Mouse (Mus musculus): ENCODE results near the gene Dlk2. TPM values are rescaled to one million over a fixed set of nuclear protein-coding genes. Genes with fewer than 3 reads are reported as not detected.

Gene Dlk2
- total RNA-seq, 2 experiments from 2014 or later: 0.78 to 1.3 TPM

DNA sequence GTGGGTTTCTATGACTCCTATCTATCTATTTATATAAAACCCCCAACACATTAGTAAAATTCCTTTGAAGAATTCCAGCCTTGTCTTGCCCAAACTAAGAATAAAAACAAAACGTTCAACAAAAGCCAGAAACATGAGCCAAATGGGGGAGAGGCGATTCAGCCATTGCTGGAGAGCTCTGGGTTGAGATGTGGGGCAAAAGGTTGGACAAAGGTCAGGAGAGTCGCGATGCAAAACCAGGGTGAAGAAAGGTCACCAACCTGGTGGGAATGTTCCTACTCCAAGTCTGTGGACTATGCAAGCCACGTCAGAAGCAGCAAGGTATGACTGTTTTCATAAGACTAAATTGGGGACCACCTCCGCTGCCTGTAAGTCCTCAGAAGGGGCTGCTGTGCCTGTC lies 23.3 kb downstream of the Dlk2 start:
- DNase-seq: no peak

- DNase-seq: no peak
Observed at GRCm38 (mm10) chr17:46322046-46322823, 25.0 kb downstream of the Dlk2 start.

DNA sequence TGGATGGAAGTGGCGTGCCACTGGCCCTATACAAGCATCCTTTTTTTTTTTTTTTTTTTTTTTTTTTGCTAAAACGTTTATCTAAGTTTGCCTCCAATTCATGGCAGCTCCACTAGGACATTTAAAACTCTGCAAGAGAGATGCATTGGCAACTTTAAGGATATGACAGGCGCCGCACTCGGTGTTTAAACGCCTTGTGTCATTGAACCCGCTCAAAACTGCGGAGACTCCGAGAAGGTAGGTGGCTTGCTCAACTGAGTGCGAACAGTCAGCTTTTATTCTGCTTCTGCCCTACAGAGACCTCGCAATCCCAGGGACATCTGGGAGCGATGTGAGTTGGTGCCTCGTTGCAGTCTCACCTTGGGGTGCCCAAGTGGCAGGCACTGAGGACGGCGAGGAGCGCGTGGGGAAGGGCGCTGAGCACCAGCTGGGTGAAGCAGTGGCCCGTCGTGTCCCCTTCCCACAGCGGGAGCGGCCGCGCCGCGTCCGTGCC lies 30.2 kb downstream of the Dlk2 start:
- DNase-seq: no peak

GRCm38 (mm10) chr17:46327906-46328534 lies 30.8 kb downstream of the Dlk2 start, which contains the start of gene Abcc10:
TSS of gene Abcc10 (minus strand) at chr17:46328352.
- peak; percentile 98 for DNase-seq

GRCm38 (mm10) chr17:46328723-46329122 lies 31.5 kb downstream of the Dlk2 start:
- DNase-seq: no peak

DNA sequence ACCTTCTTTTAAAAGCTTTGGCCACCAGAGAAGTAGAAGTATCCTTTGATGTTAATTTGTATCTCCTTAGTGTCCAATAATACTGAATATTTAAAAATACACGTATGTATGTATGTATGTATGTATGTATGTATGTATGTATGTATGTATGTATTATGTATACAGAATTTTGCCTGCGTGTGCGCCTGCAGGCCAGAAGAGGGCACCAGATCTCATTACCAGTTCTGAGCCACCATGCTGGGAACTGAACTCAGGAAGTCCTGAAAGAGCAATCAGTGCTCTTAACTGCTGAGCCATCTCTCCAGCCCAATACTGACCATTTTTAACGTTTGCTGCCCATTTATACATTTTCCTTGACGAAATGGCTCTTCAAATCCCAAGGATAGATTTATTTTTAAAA lies 39.3 kb downstream of the Dlk2 start:
- no peak for DNase-seq

- DNase-seq: no peak
Observed at GRCm38 (mm10) chr17:46341208-46341607, 44.0 kb downstream of the Dlk2 start.

GRCm38 (mm10) chr17:46351026-46351700 lies 53.9 kb downstream of the Dlk2 start:
- no peak for DNase-seq

Other genes starting within 250 kb of the Dlk2 start
- gene Mrps18a, start 186.4 kb upstream of the Dlk2 start, total RNA-seq (2021): 100 to 1,000 TPM in 1 of 2 experiments, 10 to 100 TPM in 1; 100.0 to 108 TPM
- gene Rsph9, start 153.2 kb upstream of the Dlk2 start, total RNA-seq (2021): 1 to 10 TPM; 5.0 to 6.3 TPM
- 10 to 100 TPM; 14.1 to 15.0 TPM for gene Mad2l1bp, start 143.9 kb upstream of the Dlk2 start, total RNA-seq (2021)
- 10 to 100 TPM; 66.5 to 94.0 TPM for gene Gtpbp2, start 136.4 kb upstream of the Dlk2 start, total RNA-seq (2021)
- 10 to 100 TPM; 25.5 to 31.4 TPM for gene Polh, start 94.8 kb upstream of the Dlk2 start, total RNA-seq (2021)
- 10 to 100 TPM; 43.6 to 48.5 TPM for gene Xpo5, start 94.6 kb upstream of the Dlk2 start, total RNA-seq (2021)
- 10 to 100 TPM; 68.3 to 72.3 TPM for gene Polr1c, start 49.4 kb upstream of the Dlk2 start, total RNA-seq (2021)
- 100 to 1,000 TPM; 105 to 121 TPM for gene Yipf3, start 49.3 kb upstream of the Dlk2 start, total RNA-seq (2021)
- gene Lrrc73, start 43.9 kb upstream of the Dlk2 start, total RNA-seq (2021): 1 to 10 TPM; 3.4 to 3.8 TPM
- gene Tjap1, start 14.4 kb upstream of the Dlk2 start, total RNA-seq (2021): 10 to 100 TPM; 42.0 to 52.6 TPM
- gene Abcc10, start 30.9 kb downstream of the Dlk2 start, total RNA-seq (2021): 10 to 100 TPM in 1 of 2 experiments, 1 to 10 TPM in 1; 8.2 to 14.2 TPM
- gene Zfp318, start 86.3 kb downstream of the Dlk2 start, total RNA-seq (2021): 10 to 100 TPM; 24.6 to 30.7 TPM
- gene Crip3, start 131.5 kb downstream of the Dlk2 start, total RNA-seq (2021): under 1 TPM; 0.39 to 1.00 TPM
- 10 to 100 TPM in 1 of 2 experiments, 1 to 10 TPM in 1; 5.4 to 14.6 TPM for gene Slc22a7, start 141.0 kb downstream of the Dlk2 start, total RNA-seq (2021)
- gene Ttbk1, start 190.3 kb downstream of the Dlk2 start, total RNA-seq (2021): 1 to 10 TPM; 1.2 to 2.2 TPM
- 1 to 10 TPM; 5.7 to 6.1 TPM for gene Dnph1, start 199.3 kb downstream of the Dlk2 start, total RNA-seq (2021)
- gene Cul9, start 249.0 kb downstream of the Dlk2 start, total RNA-seq (2021): 10 to 100 TPM; 14.3 to 22.9 TPM

Measured in adrenal gland, postnatal 10 days (tissue).